Mouse (Mus musculus) MEL (cell line): ENCODE data around the gene Pla2g16. TPM values are rescaled to one million over a fixed set of nuclear protein-coding genes. Genes with fewer than 3 reads are reported as not detected.

Source experiments
- DNase-seq: peaks from one replicate; pipeline ENCODE4 v3.0.0; 2011; ENCODE audit warnings: low read depth, low spot score
- H3K27ac ChIP-seq: 2 replicates; pipeline ENCODE4 v1.5.1; 2012; ENCODE audit warnings: low read depth, mild to moderate bottlenecking, control low read depth, low read length, moderate library complexity; ENCODE audit not compliant: control insufficient read depth
- H3K27me3 ChIP-seq, 2 experiments: fragments of 150-350 bp in 1 of 2; sonication (generic) in 1 of 2; 2 replicates each; pipeline ENCODE4 v1.6.1; 2012; ENCODE audit warnings: low read length in 2 of 2, mild to moderate bottlenecking in 2 of 2, improper control_type of control experiment in 1 of 2, moderate library complexity in 1 of 2; ENCODE audit not compliant: insufficient read depth in 2 of 2, control insufficient read depth in 1 of 2
- H3K36me3 ChIP-seq, 2 experiments: 2 replicates each; pipeline ENCODE4 v1.6.1; 2012 to 2014; ENCODE audit warnings: low read length in 2 of 2, improper control_type of control experiment in 1 of 2, inconsistent platforms in 1 of 2, mild to moderate bottlenecking in 1 of 2; ENCODE audit not compliant: insufficient read depth in 2 of 2, control insufficient read depth in 1 of 2
- H3K4me1 ChIP-seq, 2 experiments: fragments of 150-350 bp in 1 of 2; sonication (generic) in 1 of 2; 2 replicates each; pipeline ENCODE4 v1.6.1; 2012; ENCODE audit warnings: low read length in 2 of 2, improper control_type of control experiment in 1 of 2, mild to moderate bottlenecking in 1 of 2; ENCODE audit not compliant: insufficient read depth in 2 of 2, control insufficient read depth in 1 of 2
- H3K4me3 ChIP-seq, 2 experiments: fragments of 150-350 bp in 1 of 2; sonication (generic) in 1 of 2; 2 replicates each; pipeline ENCODE4 v1.5.1; 2012; ENCODE audit warnings: low read depth in 2 of 2, low read length in 2 of 2, mild to moderate bottlenecking in 2 of 2, moderate library complexity in 2 of 2, control low read depth in 1 of 2, improper control_type of control experiment in 1 of 2; ENCODE audit not compliant: control insufficient read depth in 1 of 2, insufficient read depth in 1 of 2
- H3K79me2 ChIP-seq: 2 replicates; pipeline ENCODE4 v1.6.1; 2012; ENCODE audit warnings: mild to moderate bottlenecking, low read length, moderate library complexity; ENCODE audit not compliant: control insufficient read depth, poor library complexity, insufficient read depth
- H3K9ac ChIP-seq: 2 replicates; pipeline ENCODE4 v1.6.1; 2012; ENCODE audit warnings: low read depth, mild to moderate bottlenecking, control low read depth, low read length, moderate library complexity; ENCODE audit not compliant: control insufficient read depth, poor library complexity, severe bottlenecking
- H3K9me3 ChIP-seq: fragments of 150-350 bp; sonication (generic); replicated peaks from 2 replicates; pipeline ENCODE4 v1.6.1; 2012; ENCODE audit warnings: mild to moderate bottlenecking, low read length, improper control_type of control experiment, moderate library complexity; ENCODE audit not compliant: insufficient read depth
- BHLHE40 ChIP-seq: IDR thresholded peaks from 2 replicates; pipeline ENCODE4 v1.6.1; 2012; ENCODE audit warnings: low read depth, mild to moderate bottlenecking, inconsistent platforms, low read length, improper control_type of control experiment, borderline replicate concordance
- CHD1 ChIP-seq: IDR thresholded peaks from 2 replicates; pipeline ENCODE4 v1.6.1; 2012; ENCODE audit warnings: low read depth, mild to moderate bottlenecking, inconsistent platforms, low read length, improper control_type of control experiment
- CHD2 ChIP-seq: IDR thresholded peaks from 2 replicates; pipeline ENCODE4 v1.6.1; 2011; ENCODE audit warnings: low read length, improper control_type of control experiment
- CTCF ChIP-seq, 3 experiments: IDR thresholded peaks in 2 of 3; conservative IDR thresholded peaks in 1 of 3; 2 replicates each; pipeline ENCODE4 v1.5.1; 2011 to 2012; ENCODE audit warnings: low read length in 3 of 3, low read depth in 2 of 3, mild to moderate bottlenecking in 2 of 3, improper control_type of control experiment in 1 of 3, inconsistent platforms in 1 of 3, mixed read lengths in 1 of 3, moderate library complexity in 1 of 3; ENCODE audit not compliant: control insufficient read depth in 1 of 3, insufficient read depth in 1 of 3, poor library complexity in 1 of 3, severe bottlenecking in 1 of 3
- E2F4 ChIP-seq: IDR thresholded peaks from 2 replicates; pipeline ENCODE4 v1.6.1; 2011; ENCODE audit warnings: low read depth, low read length, improper control_type of control experiment, borderline replicate concordance
- ELF1 ChIP-seq: IDR thresholded peaks from 2 replicates; pipeline ENCODE4 v1.6.1; 2014; ENCODE audit warnings: low read depth, mild to moderate bottlenecking, inconsistent platforms, low read length, improper control_type of control experiment, moderate library complexity
- EP300 ChIP-seq, 2 experiments: IDR thresholded peaks; 2 replicates each; pipeline ENCODE4 v1.6.1; 2011; ENCODE audit warnings: improper control_type of control experiment in 2 of 2, low read length in 2 of 2, low read depth in 1 of 2, mild to moderate bottlenecking in 1 of 2
- ETS1 ChIP-seq: IDR thresholded peaks from 2 replicates; pipeline ENCODE4 v1.6.1; 2012; ENCODE audit warnings: low read depth, mild to moderate bottlenecking, inconsistent platforms, low read length, improper control_type of control experiment, moderate library complexity
- GABPA ChIP-seq: IDR thresholded peaks from 2 replicates; pipeline ENCODE4 v1.6.1; 2012; ENCODE audit warnings: low read depth, mild to moderate bottlenecking, inconsistent platforms, low read length, improper control_type of control experiment, moderate library complexity
- GATA1 ChIP-seq: IDR thresholded peaks from 2 replicates; pipeline ENCODE4 v1.6.1; 2011; ENCODE audit warnings: low read depth, low read length, improper control_type of control experiment
- MAX ChIP-seq: IDR thresholded peaks from 2 replicates; pipeline ENCODE4 v1.6.1; 2011; ENCODE audit warnings: low read length, improper control_type of control experiment
- NRF1 ChIP-seq: IDR thresholded peaks from 2 replicates; pipeline ENCODE4 v1.6.1; 2014; ENCODE audit warnings: low read depth, mild to moderate bottlenecking, inconsistent platforms, low read length, improper control_type of control experiment, moderate library complexity; ENCODE audit not compliant: poor library complexity, insufficient read depth, severe bottlenecking
- POLR2A ChIP-seq, 2 experiments: IDR thresholded peaks; 2 replicates each; pipeline ENCODE4 v1.6.1; 2011 to 2012; ENCODE audit warnings: low read length in 2 of 2, mild to moderate bottlenecking in 2 of 2, control low read depth in 1 of 2, improper control_type of control experiment in 1 of 2, low read depth in 1 of 2, moderate library complexity in 1 of 2; ENCODE audit not compliant: control insufficient read depth in 1 of 2, insufficient read depth in 1 of 2, poor library complexity in 1 of 2
- SIN3A ChIP-seq: IDR thresholded peaks from 2 replicates; pipeline ENCODE4 v1.6.1; 2012; ENCODE audit warnings: low read length, improper control_type of control experiment, inconsistent platforms
- SMC3 ChIP-seq: IDR thresholded peaks from 2 replicates; pipeline ENCODE4 v1.6.1; 2011; ENCODE audit warnings: low read depth, low read length, improper control_type of control experiment
- TBP ChIP-seq: IDR thresholded peaks from 2 replicates; pipeline ENCODE4 v1.8.0; 2011; ENCODE audit warnings: low read depth, low read length, improper control_type of control experiment
- TCF12 ChIP-seq: IDR thresholded peaks from 2 replicates; pipeline ENCODE4 v1.6.1; 2014; ENCODE audit warnings: low read depth, mild to moderate bottlenecking, inconsistent platforms, low read length, improper control_type of control experiment, moderate library complexity
- UBTF ChIP-seq: IDR thresholded peaks from 2 replicates; pipeline ENCODE4 v1.6.1; 2012; ENCODE audit warnings: low read depth, mild to moderate bottlenecking, inconsistent platforms, low read length, improper control_type of control experiment, moderate library complexity, borderline replicate concordance; ENCODE audit not compliant: insufficient read depth
- USF2 ChIP-seq, 2 experiments: IDR thresholded peaks; 2 replicates each; pipeline ENCODE4 v1.6.1; 2011 to 2012; ENCODE audit warnings: improper control_type of control experiment in 2 of 2, low read length in 2 of 2, borderline replicate concordance in 1 of 2, inconsistent platforms in 1 of 2, low read depth in 1 of 2, mild to moderate bottlenecking in 1 of 2; ENCODE audit not compliant: insufficient read depth in 1 of 2
- ZC3H11A ChIP-seq: IDR thresholded peaks from 2 replicates; pipeline ENCODE4 v1.6.1; 2012; ENCODE audit warnings: low read depth, mild to moderate bottlenecking, inconsistent platforms, low read length, improper control_type of control experiment
- polyA plus RNA-seq, 2 experiments: library from polyadenylated mRNA; stranded (reverse) in 1 of 2; unstranded in 1 of 2; fragments of >175 nt in 1 of 2; fragments of >200 nt in 1 of 2; gene quantifications; 2 replicates each; pipeline versions ENCODE4 v1.2.1 to v1.2.4; 2012; ENCODE audit warnings: low replicate concordance in 2 of 2, low read depth in 1 of 2; ENCODE audit not compliant: insufficient read length in 2 of 2, insufficient read depth in 1 of 2, missing spikeins in 1 of 2
- total RNA-seq: library from RNA; depleted of rRNA; stranded (reverse); fragments of 300-350 nt; gene quantifications from 2 replicates; pipeline ENCODE4 v1.2.3, GENCODE M21; 2012

Pla2g16 gene
- total and polyA plus RNA-seq, 3 experiments = 19.0 to 24.7 TPM; not detected in 1

DNA sequence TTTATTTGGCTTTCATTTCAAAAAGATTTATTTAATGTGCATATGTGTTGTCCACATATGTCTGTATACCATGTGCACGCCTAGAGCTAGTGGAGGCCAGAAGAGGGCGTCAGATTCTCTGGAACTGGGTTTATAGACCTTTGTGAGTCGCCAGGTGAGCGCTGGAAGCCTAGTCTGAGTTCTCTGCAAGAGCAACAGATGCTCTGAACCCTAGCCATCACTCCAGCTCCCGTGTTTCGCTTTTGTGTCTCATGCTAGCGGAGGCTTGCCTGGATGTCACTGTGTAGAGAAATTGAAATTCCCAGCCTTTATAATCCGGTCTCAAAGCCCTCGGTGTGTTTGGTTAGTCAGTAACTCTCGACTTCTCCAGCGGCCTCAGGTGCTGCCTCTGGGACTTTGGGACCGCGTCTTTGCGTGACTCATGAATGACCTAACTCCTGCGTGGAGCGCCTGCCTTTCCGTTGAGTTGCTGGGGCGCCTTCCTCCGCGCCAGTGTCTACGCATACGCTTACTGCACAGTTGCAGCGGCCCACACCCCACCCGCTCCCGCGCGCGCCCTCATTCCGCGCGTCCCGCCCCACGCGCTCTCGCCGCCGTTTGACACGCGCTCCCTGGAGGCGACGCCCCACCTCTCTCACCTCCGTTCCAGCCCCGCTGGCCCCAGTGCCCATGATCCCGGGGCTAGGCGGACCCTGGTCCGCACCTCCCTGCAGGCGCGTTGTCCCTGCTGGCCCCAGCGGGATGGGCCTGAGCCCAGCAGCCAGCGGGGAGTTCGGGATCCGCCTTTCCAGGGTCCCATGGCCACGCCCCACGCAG is 54.9 kb downstream of the Pla2g16 start, which contains the start of gene Hrasls5:
TSS of gene Hrasls5 (plus strand) at position 600 of the 816 bp plus-strand sequence.
- H3K79me2 ChIP-seq = no peaks in the 10 kb centered on the region
- H3K9ac ChIP-seq = no peak within 1 kb of the TSS
- no peaks in the 10 kb centered on the region for H3K4me1 ChIP-seq
- H3K27ac ChIP-seq = no peak within 1 kb of the TSS
- H3K4me3 ChIP-seq = no peak within 1 kb of the TSS
- no peaks in the 10 kb centered on the region for H3K9me3 ChIP-seq
- DNase-seq = no peak
- TF ChIP-seq CHD2 (no peak), EP300 (IDR thresholded peaks at IDR 0.05; ENCODE audit: low read depth in 1 of 2, low read length in 2 of 2) (no peak), CHD1 (no peak), E2F4 (no peak), POLR2A (IDR thresholded peaks at IDR 0.05; ENCODE audit: control insufficient read depth in 1 of 2, insufficient read depth in 1 of 2, low read depth in 1 of 2, low read length in 2 of 2, poor library complexity in 1 of 2) (no peak), ETS1 (no peak), USF2 (IDR thresholded peaks at IDR 0.05; ENCODE audit: borderline replicate concordance in 1 of 2, insufficient read depth in 1 of 2, low read depth in 1 of 2, low read length in 2 of 2) (no peak), UBTF (no peak), TBP (no peak), NRF1 (no peak), MAX (no peak), ELF1 (no peak), GABPA (no peak), CTCF (IDR thresholded peaks at IDR 0.05 in 2 of 3, conservative IDR thresholded peaks at IDR 0.05 in 1 of 3; ENCODE audit: control insufficient read depth in 1 of 3, insufficient read depth in 1 of 3, low read depth in 2 of 3, low read length in 3 of 3, poor library complexity in 1 of 3, severe bottlenecking in 1 of 3) (no peak), SMC3 (no peak), ZC3H11A (no peak), GATA1 (no peak), BHLHE40 (no peak), TCF12 (no peak)
- no peaks in the 10 kb centered on the region for H3K36me3 ChIP-seq
- no peaks in the 10 kb centered on the region for H3K27me3 ChIP-seq

DNA sequence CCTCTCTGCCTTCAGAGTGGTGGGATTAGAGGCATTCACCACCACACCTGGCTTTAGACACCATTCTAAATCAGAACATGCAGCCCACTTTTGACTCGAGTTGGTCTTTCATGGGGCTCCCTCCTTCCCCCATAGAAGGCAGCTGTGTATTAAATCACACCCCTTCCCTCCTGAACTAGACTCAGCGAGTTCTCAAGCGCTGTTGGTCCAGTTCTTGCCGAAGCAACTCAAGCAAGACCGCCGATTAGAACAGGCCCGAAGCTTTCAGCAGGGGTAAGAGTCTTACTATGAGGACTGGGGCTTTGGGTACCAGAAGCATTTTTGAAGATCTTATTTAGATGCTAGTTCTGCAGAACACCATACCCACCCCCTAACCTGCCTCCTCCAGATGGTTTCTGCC is 55.9 kb downstream of the Pla2g16 start:
- Histone ChIP-seq H3K27me3 (no peaks in the 10 kb centered on the region), H3K9me3 (no peaks in the 10 kb centered on the region), H3K79me2 (no peaks in the 10 kb centered on the region), H3K4me1 (no peaks in the 10 kb centered on the region), H3K9ac (no peak overlapping the region), H3K36me3 (no peaks in the 10 kb centered on the region), H3K27ac (no peak overlapping the region)
- DNase-seq = no peak
- TF ChIP-seq EP300 (IDR thresholded peaks at IDR 0.05; ENCODE audit: low read depth in 1 of 2, low read length in 2 of 2) (no peak), ELF1 (no peak), SIN3A (no peak), CHD2 (no peak)
- TF ChIP-seq, all 39 proteins: peak for 0
- H3K4me3 ChIP-seq = no peak overlapping the region
